Mouse (Mus musculus) ovary, adult 18-20 months (tissue): ENCODE measurements around the gene Ifit2.
"Not testable (repeated sequence)": the region's sequence is repeated elsewhere in the genome, so short reads cannot be mapped to it uniquely, and the experiment has no call there.

ENCODE experiments used
- DNase-seq: peaks from one replicate; pipeline ENCODE4 v3.0.0; 2022; ENCODE audit warnings: low spot score, mixed read lengths

Gene Ifit2

DNA sequence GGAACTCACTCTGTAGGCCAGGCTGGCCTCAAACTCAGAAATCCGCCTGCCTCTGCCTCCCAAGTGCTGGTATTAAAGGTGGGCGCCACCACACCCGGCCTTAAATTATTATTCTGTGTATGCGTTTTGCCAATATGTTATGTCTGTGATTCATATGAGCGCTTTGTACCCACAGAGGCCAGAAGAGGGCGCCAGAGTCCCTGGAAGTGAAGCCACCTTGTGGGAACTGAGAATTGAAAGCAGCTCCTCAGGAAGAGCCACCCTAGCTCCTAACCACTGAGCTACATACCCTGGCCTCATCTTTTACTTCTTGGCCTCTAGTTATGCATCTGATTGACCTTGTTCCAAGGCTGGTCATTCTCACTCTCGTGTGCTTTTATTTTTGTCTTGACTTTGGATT is 2.5 kb upstream of the Ifit2 start:
- DNase-seq, result no peak

DNA sequence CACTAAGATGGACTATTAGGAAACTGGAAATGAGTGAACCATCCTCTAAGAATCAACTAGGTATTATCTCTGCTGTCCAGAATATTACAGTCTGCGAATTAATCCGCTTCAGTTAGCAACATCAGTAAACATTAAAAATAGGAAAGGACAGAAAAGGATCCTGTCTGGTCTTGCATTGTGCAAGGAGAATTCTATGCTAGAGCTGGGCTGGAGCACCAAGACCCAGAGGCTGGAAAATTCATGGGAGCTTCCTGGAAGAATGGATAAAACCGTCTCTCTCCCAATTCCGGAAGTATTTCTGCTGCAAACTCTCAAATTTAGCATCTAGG is 325 bp upstream of the Ifit2 start:
- no peak for DNase-seq

- DNase-seq, result no peak
Observed at GRCm38 (mm10) chr19:34551981-34552380, 1.5 kb downstream of the Ifit2 start.

- no peak for DNase-seq
Observed at GRCm38 (mm10) chr19:34553021-34553420, 2.5 kb downstream of the Ifit2 start.

GRCm38 (mm10) chr19:34553522-34553921 is 3.0 kb downstream of the Ifit2 start:
- DNase-seq, result no peak

DNA sequence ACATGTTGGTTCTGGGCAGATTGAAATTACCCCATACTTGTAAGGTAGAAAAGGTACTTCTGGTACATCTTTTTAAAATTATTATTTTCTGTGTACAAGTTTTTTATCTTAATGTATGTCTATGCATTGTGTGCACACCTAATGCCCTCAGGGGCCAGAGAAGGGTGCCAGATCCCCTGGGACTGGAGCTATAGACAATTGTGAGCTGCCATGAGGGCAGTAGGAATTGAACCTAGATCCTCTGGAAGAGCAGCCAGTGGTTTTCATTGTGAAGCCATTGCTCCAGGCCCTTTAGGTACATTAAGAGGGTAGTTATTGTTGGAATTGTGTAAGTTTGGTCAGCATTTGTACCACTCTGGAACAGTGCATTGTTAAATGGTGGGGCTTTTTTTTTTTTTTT is 3.6 kb downstream of the Ifit2 start:
- DNase-seq, result no peak

DNA sequence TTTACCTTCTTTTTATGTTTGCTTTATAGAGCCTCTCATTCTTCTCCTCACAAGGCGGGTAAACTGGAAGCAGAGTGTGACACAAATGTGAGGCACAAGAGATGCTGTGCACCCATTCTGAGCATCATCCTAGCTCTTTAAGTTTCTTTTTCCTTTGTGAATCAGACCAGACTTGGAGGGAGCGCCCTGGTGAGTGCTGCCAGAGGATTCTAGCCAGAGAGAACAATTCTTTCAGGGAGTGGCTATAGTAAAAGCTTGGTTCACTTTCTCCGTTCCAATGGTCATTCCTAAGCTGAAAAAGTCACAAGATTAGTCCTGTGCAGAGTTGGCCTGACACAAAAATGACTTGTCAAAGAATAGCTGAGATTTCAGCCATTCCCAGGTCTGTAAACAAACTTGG is 6.1 kb downstream of the Ifit2 start:
- no peak for DNase-seq

DNA sequence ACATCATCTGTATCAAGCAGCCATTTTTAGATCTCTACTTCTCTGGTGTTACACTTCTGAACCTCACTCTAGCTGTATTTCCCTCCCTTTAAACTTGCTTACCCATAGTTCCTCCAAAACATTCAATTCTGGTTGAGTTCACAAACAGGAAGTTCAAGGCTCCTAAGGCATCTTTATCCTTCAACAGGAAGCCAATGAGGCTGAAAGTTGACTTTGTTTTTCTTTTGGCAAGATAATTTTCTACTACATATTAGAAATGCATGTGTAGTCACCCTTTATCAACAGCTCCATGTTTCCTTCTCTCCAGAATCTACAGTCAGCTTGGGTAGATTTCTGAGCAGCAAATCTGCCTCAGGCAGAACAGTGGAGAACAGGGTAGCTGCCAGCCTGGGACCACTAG is 12.1 kb downstream of the Ifit2 start:
- no peak for DNase-seq

GRCm38 (mm10) chr19:34566178-34566784 is 15.8 kb downstream of the Ifit2 start:
- DNase-seq, result no peak

DNA sequence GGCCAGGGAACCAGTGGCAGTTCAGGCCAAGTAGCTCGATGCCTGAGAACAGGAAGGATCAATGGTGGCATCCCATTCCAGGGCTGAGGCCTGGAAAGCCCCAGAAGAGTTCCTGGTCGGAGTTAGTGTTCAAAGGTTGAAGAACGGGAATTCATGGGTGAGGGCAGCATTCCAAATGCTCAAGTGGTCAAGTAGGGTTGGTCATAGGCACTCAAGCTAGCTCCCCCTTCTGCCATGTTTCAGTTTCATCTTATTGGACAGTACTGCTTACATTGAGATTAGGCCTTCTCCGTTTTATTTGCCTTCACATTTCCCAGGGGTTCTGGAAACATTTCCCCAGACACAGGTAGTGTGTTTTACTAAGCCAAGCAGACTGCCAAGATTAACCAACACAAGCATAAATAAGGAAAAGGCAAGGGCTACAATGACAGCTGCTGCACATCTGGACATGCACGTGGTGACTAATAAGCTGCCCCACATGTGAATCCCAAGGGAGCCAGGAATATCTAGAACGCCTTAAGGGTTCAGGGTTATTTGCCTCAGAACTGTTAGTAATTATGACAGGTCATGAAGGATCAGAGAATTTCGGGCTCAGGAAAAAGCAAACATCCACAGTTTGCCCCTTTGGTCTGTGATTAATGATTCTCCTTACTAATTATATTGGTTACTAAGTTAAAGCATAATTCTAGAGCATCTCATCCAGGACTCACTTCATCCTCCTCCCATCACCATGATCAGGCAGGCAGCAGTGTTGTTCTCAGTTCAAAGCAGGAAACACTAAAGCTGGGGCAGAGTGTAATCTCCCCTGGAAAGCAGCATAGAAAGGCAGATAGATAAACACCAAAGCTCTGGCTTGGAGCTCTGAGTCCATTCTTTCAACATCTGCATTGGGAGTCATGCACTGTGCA is 18.7 kb downstream of the Ifit2 start:
- no peak for DNase-seq

DNA sequence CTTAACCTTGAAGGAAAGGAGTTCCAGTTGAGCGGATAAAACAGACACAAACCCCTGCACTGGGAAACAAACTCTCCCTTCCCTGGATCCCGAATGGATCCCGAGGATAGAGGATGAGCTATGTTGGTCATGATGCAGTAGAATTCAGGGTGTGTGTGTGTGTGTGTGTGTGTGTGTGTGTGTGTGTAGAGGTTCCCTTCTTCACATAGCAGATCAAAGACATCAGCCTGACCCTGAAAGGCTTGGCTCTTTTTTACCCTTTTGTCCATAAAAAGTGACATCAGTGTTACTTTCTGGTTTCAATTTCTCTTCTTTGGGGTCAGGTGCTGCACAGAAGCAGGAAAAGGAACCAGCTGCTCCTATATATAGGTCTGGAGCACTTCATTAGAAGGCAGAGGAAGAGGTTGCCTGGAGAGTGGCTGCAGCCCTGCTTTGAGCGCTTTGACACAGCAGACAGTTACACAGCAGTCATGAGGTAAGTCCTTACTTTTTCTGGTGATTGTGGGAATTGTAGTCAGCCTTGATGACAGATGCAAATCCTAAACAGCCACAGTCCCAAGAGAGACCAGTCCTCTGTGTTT is 19.5 kb downstream of the Ifit2 start:
- no peak for DNase-seq

DNA sequence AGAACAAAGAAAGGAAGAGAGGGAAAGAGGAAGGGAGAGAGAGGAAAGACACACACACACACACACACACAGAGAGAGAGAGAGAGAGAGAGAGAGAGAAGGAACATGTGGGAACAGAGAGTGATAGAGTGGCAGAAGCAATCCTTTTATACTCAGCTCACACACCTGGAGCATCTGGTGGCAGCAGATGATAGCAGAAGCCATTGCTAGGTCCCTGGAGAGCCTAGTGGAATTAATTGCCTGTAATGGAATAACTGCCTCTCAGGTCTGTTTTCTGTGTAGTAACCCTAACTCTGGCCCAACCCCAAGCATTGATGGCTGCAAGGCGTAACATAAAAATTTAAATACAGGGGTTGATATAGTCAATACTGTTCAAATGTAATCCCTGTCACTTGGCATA is 20.6 kb downstream of the Ifit2 start:
- DNase-seq, result no peak

DNA sequence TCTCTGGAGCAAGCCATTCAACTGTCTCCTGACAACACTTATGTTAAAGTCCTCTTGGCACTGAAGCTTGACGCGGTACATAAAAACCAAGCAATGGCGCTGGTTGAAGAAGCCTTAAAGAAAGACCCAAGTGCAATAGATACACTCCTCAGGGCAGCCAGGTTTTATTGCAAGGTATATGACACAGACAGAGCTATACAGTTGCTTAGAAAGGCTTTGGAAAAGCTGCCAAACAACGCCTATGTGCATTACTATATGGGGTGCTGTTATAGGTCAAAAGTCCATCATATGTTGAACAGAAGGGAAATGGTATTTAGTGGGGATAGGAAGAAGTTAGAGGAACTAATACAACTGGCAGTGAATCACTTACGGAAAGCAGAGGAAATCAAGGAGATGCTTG is 23.2 kb downstream of the Ifit2 start:
- DNase-seq, result no peak

GRCm38 (mm10) chr19:34577121-34577520 is 26.6 kb downstream of the Ifit2 start:
- DNase-seq, result no peak

GRCm38 (mm10) chr19:34582696-34583095 is 32.2 kb downstream of the Ifit2 start:
- not testable (repeated sequence) for DNase-seq

DNA sequence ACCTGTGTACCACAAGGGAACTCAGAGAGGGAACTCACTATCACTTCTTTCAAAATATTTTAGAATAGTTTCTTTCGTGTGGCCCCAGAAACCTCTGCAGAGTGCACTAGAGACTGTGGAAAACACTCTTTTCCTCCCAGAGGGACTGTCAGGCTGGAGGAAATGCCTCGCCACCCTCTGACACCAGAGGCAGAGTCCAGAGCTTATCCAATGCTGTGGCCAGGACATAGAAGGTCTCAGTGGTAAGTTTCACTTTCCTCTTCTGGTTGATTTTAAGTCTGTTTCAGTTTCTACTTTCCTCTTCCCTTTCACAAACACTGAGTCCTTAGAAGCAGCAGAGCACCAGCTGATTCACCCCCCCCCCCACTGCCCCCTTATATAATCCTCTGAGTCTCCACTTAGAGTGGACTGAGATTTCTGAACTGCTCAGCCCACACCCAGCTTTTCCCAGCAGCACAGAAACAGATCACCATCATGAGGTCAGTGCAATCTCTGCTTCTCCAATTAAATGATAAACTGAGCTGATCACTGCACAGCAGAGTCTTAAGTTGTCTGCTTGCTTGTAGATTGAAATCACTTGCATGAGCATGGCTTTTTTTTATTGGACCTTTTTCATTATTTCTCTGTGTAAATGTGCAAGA is 32.8 kb downstream of the Ifit2 start, which contains the start of gene Ifit3:
Gene Ifit3, plus strand, starts transcription at position 406 of the 641 bp plus-strand sequence.
- not testable (repeated sequence) for DNase-seq

GRCm38 (mm10) chr19:34585740-34586458 is 35.4 kb downstream of the Ifit2 start:
- DNase-seq, result not testable (repeated sequence)

- DNase-seq, result not testable (repeated sequence)
Observed at GRCm38 (mm10) chr19:34587898-34588692, 37.6 kb downstream of the Ifit2 start.

GRCm38 (mm10) chr19:34588959-34589358 is 38.5 kb downstream of the Ifit2 start:
- no peak for DNase-seq

DNA sequence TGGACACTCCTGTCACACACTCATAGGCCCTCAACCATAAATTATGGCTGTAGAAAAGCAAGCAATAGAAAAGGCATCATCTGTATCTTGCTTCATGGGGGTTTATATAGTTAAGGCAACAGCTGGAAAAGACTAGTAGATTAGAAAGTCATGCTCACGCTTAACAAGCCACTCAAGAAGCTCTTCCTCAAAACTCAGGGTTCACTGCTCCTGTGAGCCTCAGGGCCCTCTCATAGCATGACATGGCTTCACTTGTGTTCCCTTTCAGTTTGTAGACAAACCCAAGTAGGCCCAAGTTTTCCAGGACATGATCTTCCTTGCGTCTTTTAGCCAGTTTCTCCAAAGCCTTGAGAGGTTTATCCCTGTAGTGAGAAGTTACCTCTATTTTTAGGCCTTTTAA is 43.0 kb downstream of the Ifit2 start:
- DNase-seq, result no peak

GRCm38 (mm10) chr19:34594523-34594922 is 44.0 kb downstream of the Ifit2 start:
- not testable (repeated sequence) for DNase-seq
